Mouse (Mus musculus): ENCODE data around the gene Rims4. TPM values are rescaled to one million over a fixed set of nuclear protein-coding genes. Genes with fewer than 3 reads are reported as not detected.

Rims4 gene
- not detected in 2 replicates for polyA plus RNA-seq (2012)

GRCm38 (mm10) chr2:163918317-163919258 lies at the start of gene Rims4:
Gene Rims4 (minus strand): TSS chr2:163918683.

DNA sequence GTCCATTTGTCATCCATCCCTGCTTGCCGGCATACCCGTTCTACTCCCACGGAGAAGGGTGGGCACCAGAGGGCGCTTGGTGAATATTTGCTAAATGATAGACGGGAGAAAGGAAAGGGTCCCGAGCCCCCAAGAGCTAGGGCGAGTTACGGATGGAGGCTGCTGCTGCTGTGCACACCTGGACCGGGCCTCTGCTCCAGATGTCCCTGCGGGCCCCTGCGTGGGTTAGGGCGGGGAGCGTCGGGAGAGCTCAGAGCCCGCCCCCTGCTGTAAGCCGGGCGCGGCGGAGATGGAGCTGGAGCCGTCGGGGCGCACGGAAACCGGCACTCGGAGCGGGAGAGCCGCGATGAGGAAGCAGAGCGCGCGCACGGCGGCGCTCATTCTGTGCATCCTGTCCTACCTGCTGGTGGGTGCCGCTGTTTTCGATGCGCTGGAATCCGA lies 65.0 kb downstream of the Rims4 start, which contains the start of gene Kcnk15:
Kcnk15 (plus strand) TSS at position 191 of the 441 bp plus-strand sequence.

GRCm38 (mm10) chr2:163820607-163821006 lies 97.9 kb downstream of the Rims4 start, which contains the start of gene Ccn5:
Gene Ccn5 (plus strand): TSS chr2:163820861.

Other genes starting within 250 kb of the Rims4 start
- gene Ada, start 168.4 kb downstream of the Rims4 start, polyA plus RNA-seq (2012): 35.9 and 36.2 TPM in 2 replicates
- 0.06 TPM in 1 of 2 replicates, not detected in the other for gene Ccn5, start 97.8 kb downstream of the Rims4 start, polyA plus RNA-seq (2012)
- not detected in 2 replicates for gene Kcnk15, start 65.0 kb downstream of the Rims4 start, polyA plus RNA-seq (2012)
- 46.4 and 51.1 TPM in 2 replicates for gene Ywhab, start 76.3 kb upstream of the Rims4 start, polyA plus RNA-seq (2012)
- 0.32 and 1.0 TPM in 2 replicates for gene Pabpc1l, start 106.8 kb upstream of the Rims4 start, polyA plus RNA-seq (2012)
- gene Stk4, start 151.6 kb upstream of the Rims4 start, polyA plus RNA-seq (2012): 49.8 and 66.3 TPM in 2 replicates
- gene Tomm34, start 152.5 kb upstream of the Rims4 start, polyA plus RNA-seq (2012): 67.0 and 88.1 TPM in 2 replicates

Measured in megakaryocyte-erythroid progenitor cell, adult 5 weeks (primary cell).